Mouse (Mus musculus) testis, postnatal 14 days (tissue): ENCODE results near the gene Smim6.
A peak's percentile ranks its signal among the peaks of the same experiment; 100 is the strongest.

ENCODE experiments used
- DNase-seq: peaks from one replicate; pipeline ENCODE4 v3.0.0; 2021; ENCODE audit warnings: low spot score

The Smim6 gene

GRCm38 (mm10) chr11:115900561-115901337 lies 11.1 kb upstream of the Smim6 start:
- DNase-seq: no peak

- DNase-seq: no peak
Observed at GRCm38 (mm10) chr11:115901338-115902161, 10.3 kb upstream of the Smim6 start.

- DNase-seq: no peak
Observed at GRCm38 (mm10) chr11:115902177-115902576, 9.6 kb upstream of the Smim6 start.

GRCm38 (mm10) chr11:115902831-115903230 lies 9.0 kb upstream of the Smim6 start:
- no peak for DNase-seq

GRCm38 (mm10) chr11:115903384-115904230 lies 8.2 kb upstream of the Smim6 start:
- no peak for DNase-seq

GRCm38 (mm10) chr11:115904231-115904955 lies 7.4 kb upstream of the Smim6 start:
- DNase-seq: no peak

GRCm38 (mm10) chr11:115904956-115905790 lies 6.6 kb upstream of the Smim6 start:
- no peak for DNase-seq

- no peak for DNase-seq
Observed at GRCm38 (mm10) chr11:115906116-115906515, 5.7 kb upstream of the Smim6 start.

GRCm38 (mm10) chr11:115906521-115906920 lies 5.3 kb upstream of the Smim6 start:
- DNase-seq: no peak

GRCm38 (mm10) chr11:115911134-115911561 lies 669 bp upstream of the Smim6 start:
- no peak for DNase-seq

- no peak for DNase-seq
Observed at GRCm38 (mm10) chr11:115916579-115916978, 4.8 kb downstream of the Smim6 start.

- DNase-seq: no peak
Observed at GRCm38 (mm10) chr11:115918637-115919036, 6.8 kb downstream of the Smim6 start.

- DNase-seq: no peak
Observed at GRCm38 (mm10) chr11:115919073-115919472, 7.3 kb downstream of the Smim6 start.

GRCm38 (mm10) chr11:115920110-115920818 lies 8.4 kb downstream of the Smim6 start:
- no peak for DNase-seq

- DNase-seq: no peak
Observed at GRCm38 (mm10) chr11:115921986-115922385, 10.2 kb downstream of the Smim6 start.

GRCm38 (mm10) chr11:115929031-115929430 lies 17.2 kb downstream of the Smim6 start:
- no peak for DNase-seq

- DNase-seq: no peak
Observed at GRCm38 (mm10) chr11:115929818-115930217, 18.0 kb downstream of the Smim6 start.

- DNase-seq: no peak
Observed at GRCm38 (mm10) chr11:115931235-115931634, 19.4 kb downstream of the Smim6 start.

- DNase-seq: peak; percentile 97
Observed at GRCm38 (mm10) chr11:115933108-115933746, 21.4 kb downstream of the Smim6 start, which contains the start of the genes Sap30bp and Recql5. Sap30bp (plus strand) TSS chr11:115933282. Recql5 (minus strand) TSS chr11:115933477.
